Mouse (Mus musculus): ENCODE measurements around the gene Smad1. TPM values are rescaled to one million over a fixed set of nuclear protein-coding genes. Genes with fewer than 3 reads are reported as not detected.

Smad1 gene
- total RNA-seq, 2 experiments from 2014 or later, result 29.0 to 33.2 TPM

- DNase-seq (ENCODE audit: low spot score in 2 of 2), result no peak
Measured at GRCm38 (mm10) chr8:79310801-79311200, 88.5 kb downstream of the Smad1 start.

GRCm38 (mm10) chr8:79305941-79306340 lies 93.4 kb downstream of the Smad1 start:
- DNase-seq (ENCODE audit: low spot score in 2 of 2), result no peak

- no peak for DNase-seq (ENCODE audit: low spot score in 2 of 2)
Measured at GRCm38 (mm10) chr8:79301548-79301947, 97.8 kb downstream of the Smad1 start.

- DNase-seq (ENCODE audit: low spot score in 2 of 2), result no peak
Measured at GRCm38 (mm10) chr8:79299704-79300103, 99.6 kb downstream of the Smad1 start.

DNA sequence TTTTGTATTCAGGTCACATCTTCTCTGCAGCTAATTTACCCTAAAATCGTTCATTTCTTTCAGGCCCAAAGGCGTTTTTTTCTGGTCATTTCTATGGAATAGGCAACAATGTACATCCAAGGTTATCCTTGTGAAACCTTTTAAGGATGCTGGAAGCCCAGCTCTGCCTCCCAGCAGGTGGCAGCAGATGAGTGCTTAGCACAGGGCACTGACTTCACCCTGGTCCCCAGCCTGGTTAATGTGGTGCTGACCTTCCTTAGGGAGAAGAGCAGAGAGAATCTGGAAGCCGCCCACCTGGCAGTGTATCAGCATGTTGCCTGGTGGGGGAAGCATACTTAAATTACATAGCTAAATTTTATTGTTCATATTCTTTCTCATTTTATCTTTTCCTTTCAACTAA lies 101.6 kb downstream of the Smad1 start:
- peak; percentile 64 to 76 for DNase-seq (ENCODE audit: low spot score in 2 of 2)

DNA sequence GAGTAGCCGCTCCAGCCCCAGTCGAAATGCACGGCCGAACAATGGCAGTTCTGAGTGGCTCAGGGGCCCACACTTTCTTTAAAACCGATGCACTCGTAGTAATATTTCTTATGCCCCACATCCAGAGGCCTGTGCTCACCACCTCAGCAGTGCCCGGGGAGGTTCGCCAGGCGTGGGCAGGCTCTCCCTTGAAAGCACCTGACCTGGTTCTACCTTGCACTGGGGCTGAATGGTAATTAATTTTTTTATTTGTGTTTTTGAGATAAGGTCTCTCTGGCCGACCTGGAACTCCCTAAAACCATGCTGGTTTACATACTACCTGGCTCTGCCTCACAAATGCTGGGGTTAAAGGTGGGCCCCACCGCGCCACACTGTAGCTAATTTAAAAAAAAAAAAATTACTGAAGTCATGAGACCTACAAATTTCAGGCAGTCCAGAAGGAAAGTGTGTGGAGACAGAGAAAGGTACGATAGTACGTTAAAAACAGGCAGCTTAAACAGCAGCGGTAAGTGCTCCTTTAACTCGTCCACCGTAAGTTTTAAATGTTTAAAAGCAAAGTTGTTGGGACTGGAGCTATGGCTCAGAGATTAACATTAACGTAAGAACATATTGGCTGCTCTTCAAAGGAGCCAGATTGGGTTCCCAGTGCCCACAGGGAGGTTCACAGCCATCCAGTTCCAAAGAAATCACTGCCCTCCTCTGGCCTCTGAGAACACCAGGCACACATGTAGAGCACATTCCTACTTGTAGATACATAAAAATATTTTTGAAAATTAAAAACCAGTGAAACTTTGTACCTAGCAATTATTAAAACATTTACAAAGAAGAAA lies 103.8 kb downstream of the Smad1 start:
- no peak for DNase-seq (ENCODE audit: low spot score in 2 of 2)

DNA sequence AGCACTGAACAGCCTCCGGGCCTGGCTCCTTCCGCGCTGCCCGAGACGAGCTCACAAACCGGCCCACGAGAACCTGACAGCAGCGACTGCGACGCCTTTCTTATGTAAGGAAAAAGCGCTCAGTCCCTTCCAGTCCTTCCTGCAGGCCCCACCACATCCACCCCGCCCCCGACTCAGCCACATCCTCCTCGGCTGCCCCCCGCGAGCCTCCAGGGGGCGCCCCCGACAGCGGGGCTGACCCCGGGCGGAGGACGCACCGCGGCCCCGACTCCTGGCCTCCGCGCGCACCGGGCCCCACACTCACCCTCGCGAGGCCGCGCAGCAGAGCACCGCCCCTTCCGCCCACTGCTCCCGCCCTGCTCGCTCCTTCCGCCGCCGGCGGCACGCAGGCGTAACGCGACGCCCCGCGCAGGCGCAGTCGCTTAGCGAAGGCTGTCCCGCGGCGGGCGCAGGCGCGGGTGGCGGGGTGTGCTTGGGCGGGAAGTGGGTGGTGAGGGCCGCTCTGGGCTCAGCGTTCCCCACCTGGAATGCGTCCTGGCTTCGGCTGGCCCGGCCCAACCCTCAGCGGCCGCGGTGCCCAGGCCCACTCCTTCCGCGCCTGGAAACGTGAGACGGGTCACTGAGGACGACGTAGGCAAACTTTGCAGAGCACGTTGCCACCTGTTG lies 104.6 kb downstream of the Smad1 start, which contains the start of gene Mmaa:
Gene Mmaa (minus strand): TSS at position 328 of the 666 bp plus-strand sequence.
- DNase-seq (ENCODE audit: low spot score in 2 of 2), result peak; percentile 94 to 97

DNA sequence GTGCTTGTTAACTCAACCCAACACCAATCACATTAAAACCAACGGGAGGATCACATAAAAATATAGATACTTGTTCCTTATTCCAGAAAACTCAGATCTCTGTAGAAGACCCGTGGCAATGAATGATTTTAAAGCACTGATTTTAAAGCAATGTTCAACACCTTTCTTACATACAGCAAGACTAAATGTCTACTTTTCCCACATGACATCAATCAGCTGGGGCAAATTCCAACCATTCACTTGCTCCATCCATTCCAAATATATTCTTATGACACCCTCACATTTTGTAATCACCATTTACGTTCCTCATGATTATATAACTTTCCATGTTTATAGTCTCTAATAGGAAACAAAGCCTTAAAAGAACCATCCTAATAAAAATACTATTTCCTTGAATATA lies 105.5 kb downstream of the Smad1 start:
- DNase-seq (ENCODE audit: low spot score in 2 of 2), result no peak

DNA sequence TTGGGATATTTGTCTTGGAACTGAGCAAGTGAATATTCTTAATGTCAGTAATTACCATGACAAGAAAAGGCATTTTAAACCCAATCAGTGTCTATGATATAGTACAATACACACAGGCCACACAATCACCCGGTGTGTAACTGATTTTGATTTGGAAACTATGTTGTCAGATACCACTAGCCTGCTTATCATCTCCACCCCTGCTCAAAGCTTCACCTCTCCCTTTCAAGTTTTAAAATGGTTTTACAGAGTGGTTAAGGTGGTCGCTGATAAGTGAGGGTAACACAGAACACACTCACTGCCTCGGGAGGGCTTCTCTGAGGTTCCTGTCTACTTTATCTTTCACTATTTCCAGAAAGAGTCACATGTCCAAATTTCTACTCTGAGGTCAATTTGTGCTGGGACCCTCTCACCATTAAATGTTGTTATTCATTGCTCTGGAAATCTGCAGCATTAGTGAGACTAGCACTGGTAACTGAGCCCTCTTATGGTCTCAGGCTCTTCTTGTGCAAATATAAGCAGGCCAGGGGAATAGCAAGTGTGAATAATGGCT lies 106.5 kb downstream of the Smad1 start:
- DNase-seq (ENCODE audit: low spot score in 2 of 2), result no peak

- DNase-seq (ENCODE audit: low spot score in 2 of 2), result no peak
Measured at GRCm38 (mm10) chr8:79289592-79289991, 109.7 kb downstream of the Smad1 start.

GRCm38 (mm10) chr8:79288681-79289080 lies 110.6 kb downstream of the Smad1 start:
- no peak for DNase-seq (ENCODE audit: low spot score in 2 of 2)

Other genes starting within 250 kb of the Smad1 start
- not detected for gene 1700011L22Rik, start 150.9 kb downstream of the Smad1 start, total RNA-seq (2021)
- gene Mmaa, start 104.6 kb downstream of the Smad1 start, total RNA-seq (2021), result 10 to 100 TPM; 16.9 to 17.7 TPM
- gene Otud4, start 240.1 kb upstream of the Smad1 start, total RNA-seq (2021), result 10 to 100 TPM; 40.5 to 45.3 TPM